8 mouse cellular contexts compared by ENCODE assay signal in the genomic region with DNA sequence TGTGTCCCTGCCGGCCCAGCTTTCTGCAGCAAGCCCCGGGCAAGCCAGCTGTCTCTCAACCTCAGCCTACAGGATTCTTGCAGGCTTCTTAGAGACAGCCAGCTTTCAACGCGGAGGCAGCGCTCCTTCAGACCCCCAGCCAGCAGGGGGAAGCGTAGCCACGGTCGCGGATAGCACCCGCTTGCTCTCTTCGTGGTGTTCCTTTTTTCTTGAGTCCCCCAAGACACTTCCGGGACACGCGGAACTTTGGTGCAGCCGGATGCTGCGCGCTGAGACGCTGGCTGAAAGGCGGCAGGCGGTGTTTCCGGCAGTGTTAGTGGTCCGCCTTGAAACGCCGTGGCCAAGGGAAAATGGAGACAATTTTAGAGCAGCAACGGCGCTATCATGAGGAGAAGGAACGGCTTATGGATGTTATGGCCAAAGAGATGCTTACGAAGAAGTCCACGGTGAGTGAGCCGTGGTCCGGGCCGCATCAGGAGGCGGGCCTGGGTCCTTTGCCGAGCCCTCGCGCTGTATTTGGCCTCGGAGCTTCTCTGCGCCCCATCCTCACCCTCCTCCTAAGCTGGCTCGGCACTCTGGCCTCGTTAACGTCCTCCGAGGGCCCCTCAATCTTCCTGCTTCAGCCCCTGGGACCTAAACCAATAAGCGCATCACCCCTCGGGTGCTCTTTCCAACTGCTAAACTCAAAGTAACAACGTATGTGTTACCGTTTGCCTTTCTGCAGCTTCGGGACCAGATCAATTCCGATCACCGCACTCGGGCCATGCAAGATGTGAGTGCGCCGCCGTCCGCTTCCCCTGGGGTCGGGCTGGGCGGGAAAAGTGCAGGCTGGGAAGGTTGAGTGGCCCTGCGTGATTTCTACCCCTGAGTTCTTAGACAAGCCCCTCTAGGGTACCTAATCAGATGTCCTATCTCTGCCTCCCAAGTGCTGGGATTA. TPM values are rescaled to one million over a fixed set of nuclear protein-coding genes. Genes with fewer than 3 reads are reported as not detected.
DNase-seq lines count a peak whose midpoint lies in the region; ATAC-seq and TF ChIP-seq lines count a peak whose summit lies in the region.

A gene (plus strand): TSS at position 232 of the 937 bp plus-strand sequence.

- ATAC-seq in forebrain, embryonic 15.5 days (replicated peaks): peak; percentile 96
- ATAC-seq in lung, embryonic 14.5 days (ENCODE audit: insufficient read depth): peak; percentile 91

- peak within 1 kb of the TSS; percentile 94 for H3K4me2 ChIP-seq in forebrain, embryonic 15.5 days (replicated peaks)
- peak within 1 kb of the TSS; percentile 74 for H3K4me2 ChIP-seq in lung, embryonic 14.5 days

- DNase-seq in ES-E14 (ENCODE audit: low read depth, low spot score): peak; percentile 93
- peak; percentile 92 for DNase-seq in cerebellum, adult 11-12 months
- peak; percentile 89 for DNase-seq in heart, postnatal 25 days (ENCODE audit: low spot score)
- DNase-seq in layer of hippocampus, adult 2 months (ENCODE audit: low spot score in 2 of 2): peak; percentile 95 to 96
- DNase-seq in lung, embryonic 14.5 days: peak; percentile 98
- DNase-seq in thymus, adult 2 months: peak; percentile 96

- 0 out of 4 replicates have a peak, but pooled peaks cover 0 to 3% of the 10 kb centered on the region in 2 experiments for H3K4me1 ChIP-seq in ES-E14 (ENCODE audit: control insufficient read depth in 2 of 2, insufficient read depth in 2 of 2, low read length in 2 of 2, poor library complexity in 1 of 2)
- peaks cover 17% of the 10 kb centered on the region for H3K4me1 ChIP-seq in forebrain, embryonic 15.5 days
- peaks cover 8% of the 10 kb centered on the region; the same call in 1 of the 2 replicates for H3K4me1 ChIP-seq in lung, embryonic 14.5 days (ENCODE audit: insufficient read depth)
- H3K4me1 ChIP-seq in olfactory bulb, adult 2 months (ENCODE audit: control insufficient read depth, insufficient read depth, low read length): peaks cover 8% of the 10 kb centered on the region
- peaks cover 13% of the 10 kb centered on the region for H3K4me1 ChIP-seq in thymus, adult 2 months (replicated peaks; ENCODE audit: control insufficient read depth, insufficient read depth, low read length)

- peak within 1 kb of the TSS; percentile 54; the same call in 1 of the 2 replicates for H3K27ac ChIP-seq in ES-E14 (ENCODE audit: insufficient read depth, low read depth, low read length, poor library complexity, severe bottlenecking)
- H3K27ac ChIP-seq in forebrain, embryonic 15.5 days (replicated peaks): peak within 1 kb of the TSS; percentile 81
- peak within 1 kb of the TSS; percentile 83 for H3K27ac ChIP-seq in layer of hippocampus, adult 2 months
- peak within 1 kb of the TSS; percentile 72; the same call in 1 of the 2 replicates for H3K27ac ChIP-seq in lung, embryonic 14.5 days (ENCODE audit: low read depth)
- 0 out of 2 replicates have a peak within 1 kb of the TSS, but pooled peaks have one; percentile 27 for H3K27ac ChIP-seq in olfactory bulb, adult 2 months (ENCODE audit: insufficient read depth, low read depth, low read length)
- H3K27ac ChIP-seq in thymus, adult 2 months (ENCODE audit: control insufficient read depth, insufficient read depth, low read length): peak within 1 kb of the TSS; percentile 24

- under 1% methylated on average over 57 of the region's 57 CpGs for WGBS in forebrain, embryonic 15.5 days
- WGBS in lung, embryonic 14.5 days: under 1% methylated on average over 57 of the region's 57 CpGs
- under 1% methylated on average over 57 of the region's 57 CpGs for WGBS in olfactory bulb, adult 2 months
- WGBS in thymus, adult 2 months: under 1% methylated on average over 57 of the region's 57 CpGs

- H3K4me3 ChIP-seq in ES-E14 (ENCODE audit: insufficient read depth in 1 of 2, low read depth in 1 of 2, low read length in 2 of 2, poor library complexity in 1 of 2, severe bottlenecking in 1 of 2): peak within 1 kb of the TSS; percentile 77 to 95
- H3K4me3 ChIP-seq in forebrain, embryonic 15.5 days: peak within 1 kb of the TSS; percentile 91
- H3K4me3 ChIP-seq in layer of hippocampus, adult 2 months: peak within 1 kb of the TSS; percentile 94
- peak within 1 kb of the TSS; percentile 96 for H3K4me3 ChIP-seq in lung, embryonic 14.5 days (ENCODE audit: low read depth, low read length)
- H3K4me3 ChIP-seq in olfactory bulb, adult 2 months (ENCODE audit: insufficient read depth, low read depth, low read length): peak within 1 kb of the TSS; percentile 90
- H3K4me3 ChIP-seq in thymus, adult 2 months (ENCODE audit: control insufficient read depth, insufficient read depth, low read length): peak within 1 kb of the TSS; percentile 92

- intact Hi-C loops in heart, postnatal 25 days (cut with DNase I): loop anchor here (2.0 to 10.0 kb wide), 4 partner anchors 37 to 350 kb away; a partner anchor contains a TSS

- H3K9me3 ChIP-seq in ES-E14 (ENCODE audit: control insufficient read depth, insufficient read depth, low read depth, low read length): no peaks in the 10 kb centered on the region
- H3K9me3 ChIP-seq in forebrain, embryonic 15.5 days: no peaks in the 10 kb centered on the region
- H3K9me3 ChIP-seq in lung, embryonic 14.5 days (ENCODE audit: low read depth, low read length): no peaks in the 10 kb centered on the region

- H3K9ac ChIP-seq in ES-E14 (ENCODE audit: insufficient read depth, low read depth, low read length, poor library complexity, severe bottlenecking): peak within 1 kb of the TSS; percentile 83
- H3K9ac ChIP-seq in forebrain, embryonic 15.5 days (replicated peaks): peak within 1 kb of the TSS; percentile 96
- H3K9ac ChIP-seq in lung, embryonic 14.5 days: peak within 1 kb of the TSS; percentile 95

- H3K27me3 ChIP-seq in forebrain, embryonic 15.5 days: peaks cover 6% of the 10 kb centered on the region; the same call in 1 of the 2 replicates
- no peaks in the 10 kb centered on the region for H3K27me3 ChIP-seq in lung, embryonic 14.5 days (ENCODE audit: insufficient read depth, low read length)
- no peaks in the 10 kb centered on the region for H3K27me3 ChIP-seq in thymus, adult 2 months (ENCODE audit: control insufficient read depth, insufficient read depth, low read length)

- in situ Hi-C loops in ES-E14 (cut with MboI; ENCODE audit: low sequenced_read_pairs in 2 of 2, unreplicated experiment in 2 of 2): no loop called here

- peak; percentile 88 for TF ChIP-seq CTCF in layer of hippocampus, adult 2 months (conservative IDR thresholded peaks at IDR 0.05)
- peak; percentile 88 for TF ChIP-seq CTCF in lung, embryonic 14.5 days (IDR thresholded peaks at IDR 0.05; ENCODE audit: low read depth)
- TF ChIP-seq CTCF in olfactory bulb, adult 2 months (IDR thresholded peaks at IDR 0.05; ENCODE audit: insufficient read depth, low read depth, low read length): peak; percentile 67
- TF ChIP-seq CTCF in thymus, adult 2 months (IDR thresholded peaks at IDR 0.05; ENCODE audit: borderline replicate concordance, control insufficient read depth, extremely low read depth, insufficient read depth, low read length, poor library complexity): peak; percentile 83

- TF ChIP-seq POLR2A in olfactory bulb, adult 2 months (IDR thresholded peaks at IDR 0.05; ENCODE audit: insufficient read depth, low read depth, low read length): peak; percentile 53; the same call in 1 of the 2 replicates
- TF ChIP-seq POLR2A in thymus, adult 2 months (IDR thresholded peaks at IDR 0.05; ENCODE audit: control insufficient read depth, extremely low read depth, insufficient read depth, low read length, poor library complexity): peak; percentile 31; the same call in 1 of the 2 replicates

- H3K36me3 ChIP-seq in ES-E14 (ENCODE audit: control insufficient read depth, insufficient read depth, low read length, poor library complexity, severe bottlenecking): peaks cover 18% of the 10 kb centered on the region; the same call in 1 of the 2 replicates
- peaks cover 33% of the 10 kb centered on the region for H3K36me3 ChIP-seq in forebrain, embryonic 15.5 days
- H3K36me3 ChIP-seq in lung, embryonic 14.5 days (ENCODE audit: insufficient read depth): peaks cover 40% of the 10 kb centered on the region
- peaks cover 22% of the 10 kb centered on the region for H3K36me3 ChIP-seq in thymus, adult 2 months (ENCODE audit: control insufficient read depth, insufficient read depth, low read length)

TF ChIP-seq in ES-E14, 5 proteins besides CTCF, POLR2A, EP300 and RAD21:
- TF ChIP-seq CHD2 (IDR thresholded peaks at IDR 0.05; ENCODE audit: low read depth, low read length) (peak; percentile 46; the same call in 1 of the 2 replicates), HCFC1 (IDR thresholded peaks at IDR 0.05; ENCODE audit: borderline replicate concordance, insufficient read depth, low read length) (peak; percentile 89), ZC3H11A (IDR thresholded peaks at IDR 0.05; ENCODE audit: borderline replicate concordance, low read depth, low read length) (no peak)

RNA-seq across cellular contexts. Expression of the gene that starts here (rescaled TPM):
- total RNA-seq in ES-E14 (2012; rRNA removed): 91.6 and 117 TPM in 2 replicates
- polyA plus RNA-seq in forebrain, embryonic 15.5 days (2015; fragmentation: Nextera tagmentation; extraction: Ambion mirVana): 132 and 133 TPM in 2 replicates
- 10 to 100 TPM; 18.4 to 18.6 TPM for total RNA-seq in heart, postnatal 25 days (2021)
- 10 to 100 TPM; 35.1 to 35.7 TPM for total RNA-seq in layer of hippocampus, adult 2 months (2021)
- 164 and 166 TPM in 2 replicates for polyA plus RNA-seq in lung, embryonic 14.5 days (2014; fragmentation: Nextera tagmentation; extraction: Ambion mirVana)
- not detected in 2 replicates for polyA plus RNA-seq in olfactory bulb, adult 2 months (2012; ENCODE audit: insufficient read depth, insufficient read length, low replicate concordance, missing spikeins)
- polyA plus RNA-seq in thymus, adult 2 months (2012; rRNA removed): 23.2 and 25.3 TPM in 2 replicates

Comparison
In these comparisons a context has a peak if more than half of its experiments do, and no peak if none do; other contexts are left out.
1. Peak in every context shown above with its lines: DNase-seq, ATAC-seq, H3K4me3 ChIP-seq and H3K27ac ChIP-seq.
2. RNA of the gene that starts here (polyA plus RNA-seq): 164 to 166 TPM in lung, embryonic 14.5 days, 132 to 133 TPM in forebrain, embryonic 15.5 days and 23.2 to 25.3 TPM in thymus, adult 2 months; not detected in olfactory bulb, adult 2 months; every median in the first group is over 10 times any median in the second.
3. H3K27ac ChIP-seq: peak in every context shown above with its lines; median percentile 83 in layer of hippocampus, adult 2 months; 81 in forebrain, embryonic 15.5 days; 72 in lung, embryonic 14.5 days; 54 in ES-E14; 27 in olfactory bulb, adult 2 months; 24 in thymus, adult 2 months.